Mouse (Mus musculus): ENCODE measurements at regions not wholly inside any gene's neighbourhood (a gene's known extent, or its start where the extent isn't known, plus 50 kb on each side); places are given as distances from the start of the nearest gene placed in this dataset.

- H3K4me3 ChIP-seq (replicated peaks), result no peak overlapping the region
- H3K4me2 ChIP-seq (replicated peaks), result no peak overlapping the region
- no peaks in the 10 kb centered on the region for H3K36me3 ChIP-seq
- WGBS, result 93% methylated on average over 6 of the region's 6 CpGs
- H3K9me3 ChIP-seq, result no peaks in the 10 kb centered on the region
- H3K4me1 ChIP-seq (replicated peaks), result no peaks in the 10 kb centered on the region
- H3K27ac ChIP-seq, result no peak overlapping the region
- ATAC-seq, result no peak
- H3K9ac ChIP-seq (replicated peaks), result no peak overlapping the region
- H3K27me3 ChIP-seq, result no peaks in the 10 kb centered on the region
Observed at GRCm38 (mm10) chr4:55166266-55166665, 183.6 kb upstream of the Rad23b start.

GRCm38 (mm10) chr4:55169063-55169462, 180.8 kb upstream of the Rad23b start:
- Histone ChIP-seq H3K4me3 (replicated peaks) (no peak overlapping the region), H3K27me3 (no peaks in the 10 kb centered on the region), H3K4me1 (replicated peaks) (no peaks in the 10 kb centered on the region), H3K4me2 (replicated peaks) (no peak overlapping the region), H3K9me3 (no peaks in the 10 kb centered on the region), H3K9ac (replicated peaks) (no peak overlapping the region), H3K36me3 (no peaks in the 10 kb centered on the region), H3K27ac (no peak overlapping the region)
- WGBS, result 79% methylated on average over 7 of the region's 7 CpGs
- no peak for ATAC-seq

GRCm38 (mm10) chr4:55172334-55172891, 177.4 kb upstream of the Rad23b start:
- Histone ChIP-seq H3K27me3 (no peaks in the 10 kb centered on the region), H3K4me2 (replicated peaks) (no peak overlapping the region), H3K4me1 (replicated peaks) (no peaks in the 10 kb centered on the region), H3K9ac (replicated peaks) (no peak overlapping the region), H3K36me3 (no peaks in the 10 kb centered on the region), H3K9me3 (no peaks in the 10 kb centered on the region), H3K4me3 (replicated peaks) (no peak overlapping the region), H3K27ac (no peak overlapping the region)
- 87% methylated on average over 6 of the region's 6 CpGs for WGBS
- ATAC-seq, result no peak

GRCm38 (mm10) chr4:55176026-55176425, 173.8 kb upstream of the Rad23b start:
- H3K4me1 ChIP-seq (replicated peaks), result no peaks in the 10 kb centered on the region
- WGBS, result 55% methylated on average over 3 of the region's 3 CpGs
- no peak overlapping the region for H3K4me2 ChIP-seq (replicated peaks)
- no peak overlapping the region for H3K27ac ChIP-seq
- ATAC-seq, result no peak
- no peaks in the 10 kb centered on the region for H3K9me3 ChIP-seq
- H3K27me3 ChIP-seq, result no peaks in the 10 kb centered on the region
- H3K4me3 ChIP-seq (replicated peaks), result no peak overlapping the region
- no peaks in the 10 kb centered on the region for H3K36me3 ChIP-seq
- no peak overlapping the region for H3K9ac ChIP-seq (replicated peaks)

- Histone ChIP-seq H3K27ac (no peak overlapping the region), H3K4me2 (replicated peaks) (no peak overlapping the region), H3K4me3 (replicated peaks) (no peak overlapping the region), H3K9ac (replicated peaks) (no peak overlapping the region), H3K4me1 (replicated peaks) (no peaks in the 10 kb centered on the region), H3K9me3 (no peaks in the 10 kb centered on the region), H3K27me3 (no peaks in the 10 kb centered on the region), H3K36me3 (no peaks in the 10 kb centered on the region)
- ATAC-seq, result no peak
- WGBS, result 66% methylated on average over 2 of the region's 2 CpGs
Observed at GRCm38 (mm10) chr4:55179456-55179855, 170.4 kb upstream of the Rad23b start.

GRCm38 (mm10) chr4:55183519-55183918, 166.3 kb upstream of the Rad23b start:
- Histone ChIP-seq H3K27me3 (no peaks in the 10 kb centered on the region), H3K4me2 (replicated peaks) (no peak overlapping the region), H3K27ac (no peak overlapping the region), H3K9me3 (no peaks in the 10 kb centered on the region), H3K4me3 (replicated peaks) (no peak overlapping the region), H3K4me1 (replicated peaks) (no peaks in the 10 kb centered on the region), H3K9ac (replicated peaks) (no peak overlapping the region), H3K36me3 (no peaks in the 10 kb centered on the region)
- 86% methylated on average over 3 of the region's 3 CpGs for WGBS
- ATAC-seq, result no peak

GRCm38 (mm10) chr4:55188716-55189115, 161.1 kb upstream of the Rad23b start:
- Histone ChIP-seq H3K9me3 (no peaks in the 10 kb centered on the region), H3K4me2 (replicated peaks) (no peak overlapping the region), H3K36me3 (no peaks in the 10 kb centered on the region), H3K4me1 (replicated peaks) (no peaks in the 10 kb centered on the region), H3K27me3 (no peaks in the 10 kb centered on the region), H3K4me3 (replicated peaks) (no peak overlapping the region), H3K9ac (replicated peaks) (no peak overlapping the region), H3K27ac (no peak overlapping the region)
- WGBS, result 79% methylated on average over 7 of the region's 7 CpGs
- no peak for ATAC-seq

GRCm38 (mm10) chr4:55190586-55190985, 159.3 kb upstream of the Rad23b start:
- Histone ChIP-seq H3K4me1 (replicated peaks) (no peaks in the 10 kb centered on the region), H3K9ac (replicated peaks) (no peak overlapping the region), H3K4me2 (replicated peaks) (no peak overlapping the region), H3K27me3 (no peaks in the 10 kb centered on the region), H3K4me3 (replicated peaks) (no peak overlapping the region), H3K9me3 (no peaks in the 10 kb centered on the region), H3K27ac (no peak overlapping the region), H3K36me3 (no peaks in the 10 kb centered on the region)
- 85% methylated on average over 6 of the region's 6 CpGs for WGBS
- ATAC-seq, result no peak

GRCm38 (mm10) chr4:55194061-55194460, 155.8 kb upstream of the Rad23b start:
- Histone ChIP-seq H3K9ac (replicated peaks) (no peak overlapping the region), H3K4me3 (replicated peaks) (no peak overlapping the region), H3K4me2 (replicated peaks) (no peak overlapping the region), H3K9me3 (no peaks in the 10 kb centered on the region), H3K27ac (no peak overlapping the region), H3K27me3 (no peaks in the 10 kb centered on the region), H3K36me3 (no peaks in the 10 kb centered on the region), H3K4me1 (replicated peaks) (no peaks in the 10 kb centered on the region)
- WGBS, result 93% methylated on average over 1 of the region's 1 CpGs
- no peak for ATAC-seq

- Histone ChIP-seq H3K27me3 (no peaks in the 10 kb centered on the region), H3K9ac (replicated peaks) (no peak overlapping the region), H3K4me2 (replicated peaks) (no peak overlapping the region), H3K36me3 (no peaks in the 10 kb centered on the region), H3K4me1 (replicated peaks) (no peaks in the 10 kb centered on the region), H3K27ac (no peak overlapping the region), H3K9me3 (no peaks in the 10 kb centered on the region), H3K4me3 (replicated peaks) (no peak overlapping the region)
- 88% methylated on average over 4 of the region's 4 CpGs for WGBS
- no peak for ATAC-seq
Observed at GRCm38 (mm10) chr4:55194552-55194951, 155.3 kb upstream of the Rad23b start.

GRCm38 (mm10) chr4:55203731-55204710, 145.8 kb upstream of the Rad23b start:
- Histone ChIP-seq H3K9me3 (no peaks in the 10 kb centered on the region), H3K4me1 (replicated peaks) (peaks cover 24% of the 10 kb centered on the region), H3K27me3 (peaks cover 3% of the 10 kb centered on the region; the same call in 1 of the 2 replicates), H3K36me3 (no peaks in the 10 kb centered on the region), H3K4me2 (replicated peaks) (no peak overlapping the region), H3K9ac (replicated peaks) (no peak overlapping the region), H3K4me3 (replicated peaks) (no peak overlapping the region), H3K27ac (no peak overlapping the region)
- WGBS, result 36% methylated on average over 20 of the region's 20 CpGs
- no peak for ATAC-seq

- Histone ChIP-seq H3K9ac (replicated peaks) (no peak overlapping the region), H3K4me3 (replicated peaks) (no peak overlapping the region), H3K36me3 (no peaks in the 10 kb centered on the region), H3K4me1 (replicated peaks) (peaks cover 28% of the 10 kb centered on the region), H3K27me3 (peaks cover 3% of the 10 kb centered on the region; the same call in 1 of the 2 replicates), H3K4me2 (replicated peaks) (no peak overlapping the region), H3K9me3 (no peaks in the 10 kb centered on the region), H3K27ac (no peak overlapping the region)
- WGBS, result 86% methylated on average over 3 of the region's 3 CpGs
- no peak for ATAC-seq
Observed at GRCm38 (mm10) chr4:55206226-55206625, 143.6 kb upstream of the Rad23b start.
